Mouse (Mus musculus) megakaryocyte-erythroid progenitor cell, adult 5 weeks (primary cell): ENCODE data around the gene Ints3. TPM values are rescaled to one million over a fixed set of nuclear protein-coding genes. Genes with fewer than 3 reads are reported as not detected.

Source experiments
- polyA plus RNA-seq: library from polyadenylated mRNA; stranded (reverse); fragments of >175 nt; gene quantifications from 2 replicates; pipeline ENCODE4 v1.2.3, GENCODE M21; 2012

The Ints3 gene
- polyA plus RNA-seq, result 24.4 and 25.8 TPM in 2 replicates

GRCm38 (mm10) chr3:90433381-90434020 lies at the start of gene Ints3:
TSS of gene Ints3 (minus strand) at chr3:90433622.

GRCm38 (mm10) chr3:90475831-90476611 lies 42.6 kb upstream of the Ints3 start, which contains the start of gene Ilf2:
TSS of gene Ilf2 (plus strand) at chr3:90476126.

GRCm38 (mm10) chr3:90465686-90466310 lies 32.4 kb upstream of the Ints3 start, which contains the start of gene Npr1:
TSS of gene Npr1 (minus strand) at chr3:90465866.

GRCm38 (mm10) chr3:90389511-90390490 lies 43.6 kb downstream of the Ints3 start, which contains the start of gene Slc27a3:
TSS of gene Slc27a3 (minus strand) at chr3:90389938.

Other genes starting within 250 kb of the Ints3 start
- 220 and 293 TPM in 2 replicates for gene Rps27, start 220.0 kb downstream of the Ints3 start, polyA plus RNA-seq
- gene Rab13, start 219.9 kb downstream of the Ints3 start, polyA plus RNA-seq, result 3.8 and 4.4 TPM in 2 replicates
- gene Jtb, start 202.0 kb downstream of the Ints3 start, polyA plus RNA-seq, result 116 and 122 TPM in 2 replicates
- not detected in 2 replicates for gene Creb3l4, start 190.1 kb downstream of the Ints3 start, polyA plus RNA-seq
- gene Slc39a1, start 185.4 kb downstream of the Ints3 start, polyA plus RNA-seq, result 12.1 and 13.0 TPM in 2 replicates
- gene Crtc2, start 179.5 kb downstream of the Ints3 start, polyA plus RNA-seq, result 123 and 136 TPM in 2 replicates
- gene Dennd4b, start 168.4 kb downstream of the Ints3 start, polyA plus RNA-seq, result 90.1 and 99.5 TPM in 2 replicates
- 6.1 and 6.7 TPM in 2 replicates for gene Gatad2b, start 140.4 kb downstream of the Ints3 start, polyA plus RNA-seq
- 3.5 TPM in 2 replicates for gene Slc27a3, start 43.7 kb downstream of the Ints3 start, polyA plus RNA-seq
- gene Npr1, start 32.2 kb upstream of the Ints3 start, polyA plus RNA-seq, result 0.57 and 1.1 TPM in 2 replicates
- gene Ilf2, start 42.5 kb upstream of the Ints3 start, polyA plus RNA-seq, result 17.1 and 20.8 TPM in 2 replicates
- gene Snapin, start 57.4 kb upstream of the Ints3 start, polyA plus RNA-seq, result 4.0 and 5.0 TPM in 2 replicates
- gene Chtop, start 75.9 kb upstream of the Ints3 start, polyA plus RNA-seq, result 90.2 and 101 TPM in 2 replicates
- 13.4 and 15.3 TPM in 2 replicates for gene S100a1, start 80.8 kb upstream of the Ints3 start, polyA plus RNA-seq
- 13.6 and 14.3 TPM in 2 replicates for gene S100a13, start 80.8 kb upstream of the Ints3 start, polyA plus RNA-seq
- gene S100a14, start 93.2 kb upstream of the Ints3 start, polyA plus RNA-seq, result 0.27 and 0.37 TPM in 2 replicates
- gene S100a16, start 103.6 kb upstream of the Ints3 start, polyA plus RNA-seq, result not detected in 2 replicates
- not detected in 2 replicates for gene S100a3, start 127.0 kb upstream of the Ints3 start, polyA plus RNA-seq
- gene S100a2, start 156.6 kb upstream of the Ints3 start, polyA plus RNA-seq, result not detected in 2 replicates
- gene Gm42674, start 168.3 kb upstream of the Ints3 start, polyA plus RNA-seq, result not detected in 2 replicates
- 2.6 and 3.5 TPM in 2 replicates for gene S100a4, start 170.1 kb upstream of the Ints3 start, polyA plus RNA-seq
- gene S100a5, start 174.9 kb upstream of the Ints3 start, polyA plus RNA-seq, result not detected in 2 replicates
- gene S100a6, start 179.3 kb upstream of the Ints3 start, polyA plus RNA-seq, result 3.3 and 8.6 TPM in 2 replicates
- 0.09 TPM in 1 of 2 replicates, not detected in the other for gene S100a7a, start 220.4 kb upstream of the Ints3 start, polyA plus RNA-seq
- 105 and 115 TPM in 2 replicates for gene S100a8, start 235.4 kb upstream of the Ints3 start, polyA plus RNA-seq